Mouse (Mus musculus): ENCODE data around the gene Slc34a3.

Gene Slc34a3

DNA sequence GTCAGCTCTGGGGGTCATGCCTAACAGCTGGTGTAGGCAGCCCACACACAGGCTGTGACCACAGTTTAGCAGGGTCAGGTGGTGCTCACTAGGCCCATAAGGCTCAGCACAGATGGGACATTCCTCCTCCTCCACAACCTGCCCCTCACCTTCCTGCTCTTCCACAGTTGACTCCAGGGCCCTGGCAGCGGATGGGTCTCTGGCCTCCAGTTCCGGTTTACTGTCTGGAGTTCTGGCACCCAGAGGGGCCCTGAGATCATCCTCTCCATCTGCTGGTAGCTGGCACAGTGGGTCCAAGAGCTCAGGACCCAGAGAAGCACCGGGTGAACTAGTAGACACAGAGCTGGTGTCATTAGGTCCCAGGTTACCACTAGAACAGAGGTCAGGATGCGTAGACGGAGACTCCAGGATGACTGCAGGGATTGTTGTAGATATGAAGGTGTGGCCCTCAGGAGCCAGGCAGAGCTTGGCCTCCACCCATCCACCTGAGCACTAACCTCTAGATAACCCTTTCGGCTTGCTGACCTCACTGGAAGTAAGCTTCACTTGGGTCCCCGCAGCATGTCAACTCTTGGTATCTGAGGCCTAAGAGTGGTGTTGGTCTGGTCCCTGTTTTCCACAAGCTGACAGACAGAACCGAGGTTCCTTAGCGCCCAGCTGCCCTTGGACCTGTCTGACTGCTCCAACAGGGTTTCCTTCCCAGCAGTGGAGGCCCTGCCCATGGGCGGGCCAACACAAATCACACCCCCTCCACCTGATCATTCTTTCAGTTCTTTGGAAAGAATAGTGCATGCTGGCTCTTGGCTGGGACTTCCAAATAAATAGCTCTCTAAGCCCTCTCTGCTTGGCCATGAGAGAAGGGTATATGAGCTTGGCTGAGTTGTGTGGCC, 12.3 kb upstream of the Slc34a3 start, which contains the start of gene AL732309.1:
AL732309.1 (minus strand) TSS at position 681 of the 890 bp plus-strand sequence.
- DNase-seq = no peak

DNA sequence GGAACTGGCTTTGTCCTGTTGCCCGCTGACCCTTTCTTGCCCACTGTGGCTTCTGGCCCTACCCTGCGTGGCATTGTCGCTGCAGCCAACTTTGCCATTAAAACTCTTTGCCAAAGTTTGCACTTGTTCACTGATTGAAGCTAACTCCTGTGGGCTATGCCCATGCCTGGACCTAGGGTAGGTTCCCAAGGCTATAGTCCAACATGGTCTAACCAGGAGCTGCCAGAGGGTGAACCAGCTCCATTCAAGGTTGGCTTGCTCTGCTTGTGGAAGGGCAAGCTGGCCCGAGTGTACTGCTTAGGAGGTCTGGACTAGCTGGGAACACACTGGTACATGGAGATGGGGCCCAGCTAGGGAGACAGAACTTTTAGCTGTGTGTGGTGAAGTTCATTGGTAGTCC, 10.0 kb upstream of the Slc34a3 start:
- no peak for DNase-seq

DNA sequence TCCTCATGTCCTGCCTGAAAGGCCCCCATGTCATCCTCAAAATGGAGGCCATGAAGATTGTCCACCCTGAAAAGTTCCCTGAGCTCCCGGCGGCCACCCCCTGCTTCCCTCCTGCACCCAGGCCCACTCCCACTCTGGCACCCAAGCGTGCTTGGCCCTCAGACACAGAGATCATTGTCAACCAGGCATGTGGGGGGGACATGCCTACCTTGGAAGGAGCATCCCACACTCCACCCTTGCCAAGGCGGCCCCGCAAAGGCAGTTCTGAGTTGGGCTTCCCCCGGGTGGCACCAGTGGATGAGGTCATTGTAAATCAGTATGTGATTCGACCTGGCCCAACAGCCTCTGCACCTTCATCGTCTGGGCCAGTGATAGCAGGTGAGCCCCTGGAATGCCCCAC, 9.2 kb upstream of the Slc34a3 start:
- no peak for DNase-seq

DNA sequence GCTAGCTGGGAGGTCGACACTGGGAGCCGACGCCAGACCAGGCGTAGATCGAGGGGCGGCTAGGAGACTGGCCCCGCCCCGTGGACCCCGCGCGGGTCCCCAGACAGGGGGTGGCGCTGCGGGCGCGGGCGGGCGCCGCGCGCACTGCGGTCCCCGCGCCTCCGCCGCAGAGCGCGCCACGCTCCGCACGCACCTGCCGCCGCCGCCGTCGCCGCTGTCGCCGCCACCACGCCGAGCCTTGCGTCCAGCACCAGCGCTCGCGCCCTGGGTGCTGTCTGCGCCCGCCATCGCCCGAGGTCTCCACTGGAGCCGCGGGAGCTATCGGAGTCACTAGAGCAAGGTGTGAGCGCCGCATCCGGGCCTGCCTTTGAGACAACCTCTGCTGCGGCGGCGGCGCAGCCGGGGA, 7.9 kb upstream of the Slc34a3 start, which contains the start of the genes Rnf208 and Cysrt1:
Rnf208 (plus strand) TSS at position 155 of the 406 bp plus-strand sequence.
Cysrt1 (minus strand) TSS at position 352 of the 406 bp plus-strand sequence.
- DNase-seq = peak; percentile 56

DNA sequence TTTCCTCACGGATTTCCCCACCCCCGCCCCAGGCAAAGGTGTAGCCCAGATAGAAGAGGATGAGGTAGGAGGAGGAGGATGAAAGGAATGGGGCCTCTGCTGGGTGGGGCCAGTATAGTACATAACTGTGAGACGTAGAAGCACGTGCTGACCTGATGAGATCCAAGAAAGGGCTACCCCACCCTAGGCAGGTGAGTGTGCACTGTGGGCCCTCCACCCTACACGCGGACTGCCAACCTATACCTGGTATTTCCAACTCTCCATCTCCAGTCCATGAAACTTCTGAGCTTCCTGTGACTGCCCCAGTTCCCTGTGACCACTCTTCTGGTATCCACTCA, 7.2 kb upstream of the Slc34a3 start:
- no peak for DNase-seq

DNA sequence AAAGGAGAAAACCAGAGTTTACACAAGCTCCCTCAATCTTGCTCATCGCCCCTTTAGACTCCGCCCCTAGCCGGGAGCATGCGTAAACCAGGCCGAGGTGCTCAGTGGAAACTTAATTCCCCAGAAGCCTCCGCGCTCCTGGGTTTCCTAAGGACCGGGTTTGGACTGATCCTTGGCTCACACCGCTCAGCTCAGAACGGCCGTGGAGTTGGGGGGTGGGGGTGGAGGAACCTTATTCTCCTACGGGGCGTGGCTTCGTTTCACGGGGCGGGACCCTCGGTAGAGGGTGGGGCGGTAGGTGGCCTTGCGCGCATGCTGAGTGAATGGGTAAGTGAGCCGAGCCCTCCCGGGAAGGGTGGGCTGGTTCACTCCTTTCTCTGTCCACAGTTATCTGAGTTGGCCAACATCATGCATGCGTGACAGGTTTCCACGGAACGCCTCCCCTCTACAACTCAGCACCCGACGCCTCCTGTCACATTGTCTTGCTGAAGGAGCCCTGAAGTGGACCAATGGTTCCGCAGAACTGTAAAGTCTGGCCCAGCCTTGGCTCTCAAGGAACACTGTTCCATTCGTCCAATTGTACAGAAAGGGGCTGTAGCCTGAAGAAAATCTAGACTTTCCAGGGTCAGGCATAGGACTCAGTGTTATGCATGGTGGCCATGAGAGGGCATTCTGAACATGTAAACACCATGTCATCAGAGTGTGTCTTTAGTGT, 6.7 kb upstream of the Slc34a3 start:
- DNase-seq = peak; percentile 89

DNA sequence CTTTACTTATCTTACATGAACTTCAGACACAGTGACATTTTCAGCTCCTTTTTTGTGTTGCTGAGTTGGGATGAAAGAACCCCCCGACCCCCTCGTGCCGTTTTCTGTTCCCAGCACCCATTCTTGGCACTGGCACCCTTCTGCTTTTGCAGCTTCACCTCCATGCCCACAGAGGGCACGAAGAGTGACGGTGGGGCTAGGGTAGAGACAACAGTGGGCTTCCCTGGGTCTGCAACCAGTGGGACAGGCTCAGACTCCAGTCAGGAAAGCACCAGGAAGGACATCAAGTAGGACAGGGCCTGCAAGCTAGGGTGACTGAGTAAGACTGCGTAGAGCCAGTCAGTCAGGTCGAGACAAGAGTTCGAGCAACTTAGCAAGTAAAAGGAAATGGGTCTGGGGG, 6.1 kb upstream of the Slc34a3 start:
- no peak for DNase-seq

DNA sequence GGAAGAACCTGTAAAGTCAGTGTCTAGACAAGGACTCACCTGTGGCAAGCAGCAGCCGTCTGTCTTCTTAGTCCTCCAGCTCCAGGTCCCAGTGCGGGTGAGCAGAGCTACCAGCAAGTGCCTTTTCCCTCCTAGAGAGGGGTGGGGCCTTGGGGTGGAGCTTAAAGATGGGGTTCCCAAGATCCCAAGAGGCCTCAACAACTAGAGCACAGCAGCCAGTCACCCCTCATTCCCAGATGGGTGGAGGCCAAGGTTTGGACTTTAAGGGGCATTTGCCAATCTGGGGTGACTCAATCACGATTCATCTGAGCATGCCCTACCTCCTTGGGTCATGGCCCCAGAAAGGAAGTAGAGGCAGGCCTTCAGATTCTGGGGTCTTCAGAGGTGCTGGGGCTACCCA, 5.6 kb upstream of the Slc34a3 start:
- no peak for DNase-seq

DNA sequence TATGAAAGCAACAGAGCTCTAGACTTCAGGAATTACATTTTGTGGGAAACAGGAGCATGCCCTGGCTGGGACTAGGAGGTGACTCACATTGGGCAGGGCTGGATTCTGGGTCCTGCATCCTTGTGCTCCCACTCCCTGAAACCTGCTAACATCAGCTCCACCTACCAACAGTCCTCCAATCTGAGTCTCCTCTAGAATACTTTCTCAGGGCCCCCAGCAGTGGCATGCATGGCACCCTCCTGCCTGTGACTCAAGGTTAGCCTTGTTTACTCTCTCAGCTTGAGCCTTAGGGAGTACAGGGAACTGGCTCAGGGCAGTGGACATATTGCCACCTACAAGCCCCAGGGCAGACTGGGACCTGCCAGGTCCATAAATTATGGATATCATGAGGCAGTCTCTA, 3.9 kb upstream of the Slc34a3 start:
- no peak for DNase-seq

DNA sequence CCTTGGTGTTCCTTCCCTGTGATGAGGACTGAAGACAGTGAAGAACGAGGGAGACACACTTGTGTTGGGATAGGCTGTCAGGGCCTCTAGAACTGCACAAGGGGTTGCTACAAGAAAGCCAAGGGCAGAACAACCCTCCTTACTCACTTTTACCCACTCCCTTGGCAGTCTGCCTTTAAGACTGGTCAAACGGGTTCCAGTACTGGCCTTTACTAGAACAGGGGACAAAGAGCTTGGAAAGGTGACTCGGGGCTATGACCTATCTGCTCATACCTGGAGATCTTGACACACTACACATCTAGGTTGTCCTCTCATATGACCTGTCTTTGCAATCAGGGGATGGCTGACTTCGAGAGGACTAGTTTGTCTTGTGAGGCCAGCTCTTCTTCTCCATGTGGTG, 3.4 kb upstream of the Slc34a3 start:
- DNase-seq = no peak

DNA sequence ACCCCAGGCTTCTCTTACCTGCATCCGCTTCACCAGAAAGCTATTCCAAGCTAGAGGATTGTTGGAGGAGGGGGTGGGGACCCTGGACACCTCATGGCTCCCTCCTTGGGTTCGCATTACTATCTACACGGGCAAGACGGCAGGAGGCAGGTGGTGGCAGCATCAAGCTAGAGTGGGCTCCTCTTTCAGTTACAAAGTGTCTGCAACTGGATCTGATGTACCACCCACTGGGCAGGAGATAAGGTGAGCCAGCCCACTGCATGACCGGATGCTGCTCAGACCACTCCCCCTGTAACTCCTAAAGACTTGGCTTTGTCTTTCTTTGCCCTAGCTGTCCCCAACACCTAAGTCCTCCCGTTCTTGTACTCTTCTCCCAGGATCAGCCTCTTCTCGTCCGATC, 2.5 kb upstream of the Slc34a3 start, which contains the start of gene Rnf224:
Rnf224 (minus strand) TSS at position 174 of the 400 bp plus-strand sequence.
- DNase-seq = no peak

DNA sequence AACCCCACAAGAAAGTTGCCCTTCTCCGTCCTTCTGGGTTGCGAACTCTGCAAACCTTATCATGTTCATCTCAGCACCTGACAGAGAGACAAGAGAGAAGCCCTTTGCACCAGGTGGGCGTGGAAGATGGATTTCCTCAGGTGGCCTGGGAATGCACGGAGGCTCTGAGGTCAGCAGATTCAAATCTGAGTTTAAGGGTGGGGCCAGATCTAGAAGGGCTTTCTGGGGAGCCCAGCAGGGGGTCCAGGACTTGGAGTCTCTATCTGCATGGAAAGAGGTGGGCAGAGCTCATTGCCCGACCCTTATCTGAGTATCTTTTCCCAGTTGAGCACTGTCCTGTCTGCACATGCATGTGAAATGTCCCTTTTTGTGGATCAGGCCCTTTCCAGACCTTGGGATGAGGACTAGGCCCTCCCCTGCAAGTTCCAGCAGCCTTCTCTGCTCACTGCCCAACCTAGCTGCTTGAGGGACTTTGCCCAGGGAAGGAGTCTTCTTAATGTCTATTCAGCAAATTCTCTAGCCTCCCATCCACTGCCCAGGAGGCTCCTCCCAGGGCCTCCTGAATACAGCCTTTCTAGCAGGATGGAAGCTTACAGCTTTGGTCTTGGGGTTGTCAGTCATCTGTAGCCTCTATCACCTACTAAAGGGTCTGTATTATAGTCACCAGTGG, 522 bp upstream of the Slc34a3 start:
- no peak for DNase-seq

DNA sequence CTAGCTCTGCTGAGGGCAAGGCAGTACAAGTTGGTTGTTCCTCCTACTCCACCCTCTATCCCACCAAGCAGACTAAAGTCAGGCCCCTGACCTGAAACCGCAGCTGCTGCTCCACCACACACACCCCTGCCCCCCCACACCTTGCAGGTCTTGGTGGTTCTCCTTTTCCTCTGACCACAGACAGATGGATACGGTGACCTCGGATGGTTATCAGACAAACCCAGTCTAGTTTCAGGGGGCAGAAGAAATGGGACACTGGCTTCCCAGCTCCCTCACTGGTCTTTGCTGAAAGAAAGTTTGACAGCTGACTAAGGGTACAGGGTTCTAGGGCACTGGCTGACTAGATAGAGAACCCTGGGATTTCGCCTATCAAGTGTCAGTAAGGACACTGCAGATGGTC, 743 bp downstream of the Slc34a3 start:
- DNase-seq = no peak

DNA sequence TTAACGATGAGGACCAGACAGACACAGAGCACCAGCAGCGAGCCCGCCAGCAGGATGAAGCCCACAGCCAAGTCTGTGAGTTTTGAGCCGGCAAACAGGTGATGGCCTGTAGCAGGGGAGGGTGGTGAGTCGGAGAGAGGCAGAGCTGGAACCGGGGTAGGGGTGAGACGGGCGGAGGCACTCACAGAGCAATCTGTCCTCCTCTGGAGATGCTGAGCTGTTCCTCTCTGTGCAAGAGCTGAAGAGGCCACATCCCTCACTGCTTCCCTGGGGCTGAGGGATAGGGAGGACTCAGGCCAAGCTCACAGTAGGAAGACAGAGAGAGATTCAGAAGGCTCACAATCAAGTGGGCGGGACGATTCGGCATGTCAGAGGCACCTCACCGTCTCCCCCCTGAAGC, 3.1 kb downstream of the Slc34a3 start:
- no peak for DNase-seq

DNA sequence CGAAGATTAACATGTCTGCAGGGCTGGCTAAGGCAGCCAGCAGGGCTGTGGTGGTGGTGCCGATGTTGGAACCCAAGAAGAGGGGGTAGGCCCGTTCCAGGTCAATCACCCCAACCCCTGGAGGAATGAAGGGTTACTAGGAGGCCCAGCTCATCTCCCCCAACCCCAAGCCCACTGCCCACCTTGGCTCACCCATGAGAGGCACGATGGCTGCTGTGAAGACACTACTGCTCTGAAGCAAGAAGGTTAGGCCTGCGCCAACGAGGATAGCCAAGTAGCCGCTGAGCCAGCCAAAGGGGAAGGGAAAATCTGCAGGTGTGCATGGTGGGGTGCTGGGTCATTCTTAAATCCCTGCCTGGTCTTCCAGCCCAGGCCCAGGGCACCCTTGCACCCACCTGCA, 3.6 kb downstream of the Slc34a3 start:
- DNase-seq = no peak

DNA sequence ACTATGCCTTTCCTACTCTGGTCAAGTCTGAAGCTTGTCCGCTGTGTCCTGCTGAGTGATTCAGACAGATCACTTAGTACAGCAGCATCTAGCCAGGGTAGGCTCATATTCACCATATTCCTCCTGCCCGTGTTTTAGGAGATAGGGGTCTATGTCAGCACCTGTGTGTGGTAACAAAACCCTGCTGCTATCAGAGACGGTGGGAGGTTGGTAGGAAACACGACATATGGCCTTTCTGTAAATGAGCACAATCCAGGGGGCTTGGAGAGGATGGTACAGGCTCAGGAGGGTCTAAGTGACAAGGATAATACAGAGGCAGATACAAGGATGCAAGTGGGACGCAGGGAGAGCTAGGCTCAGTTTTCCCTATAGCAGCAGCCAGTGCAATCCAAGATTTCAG, 4.6 kb downstream of the Slc34a3 start:
- DNase-seq = no peak

DNA sequence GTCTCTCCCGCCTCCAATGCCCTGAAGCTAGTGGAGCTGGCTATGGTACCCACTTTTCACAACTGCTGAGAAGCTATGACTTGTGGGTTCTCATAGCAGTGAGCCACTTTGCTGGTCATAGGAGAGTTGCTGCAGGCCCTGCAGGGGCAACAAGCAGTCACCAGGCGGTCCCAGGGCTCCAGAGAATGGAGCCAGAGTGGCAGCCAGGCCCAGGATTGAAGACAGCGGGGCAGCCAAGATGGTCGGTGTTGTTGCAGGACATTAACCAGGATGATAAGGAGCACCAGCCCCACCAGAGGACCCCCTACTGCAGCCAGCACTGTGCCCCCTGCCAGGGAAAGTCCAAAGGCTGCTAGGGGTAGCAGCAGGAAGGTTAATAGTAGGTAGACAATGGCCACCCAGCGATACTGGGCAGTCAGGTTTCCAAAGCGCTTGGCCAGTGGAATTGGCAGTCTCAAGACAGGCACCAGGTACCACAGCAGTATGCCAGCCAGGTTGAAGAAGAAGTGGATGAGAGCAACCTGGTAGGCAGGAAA, 5.1 kb downstream of the Slc34a3 start:
- DNase-seq = no peak

DNA sequence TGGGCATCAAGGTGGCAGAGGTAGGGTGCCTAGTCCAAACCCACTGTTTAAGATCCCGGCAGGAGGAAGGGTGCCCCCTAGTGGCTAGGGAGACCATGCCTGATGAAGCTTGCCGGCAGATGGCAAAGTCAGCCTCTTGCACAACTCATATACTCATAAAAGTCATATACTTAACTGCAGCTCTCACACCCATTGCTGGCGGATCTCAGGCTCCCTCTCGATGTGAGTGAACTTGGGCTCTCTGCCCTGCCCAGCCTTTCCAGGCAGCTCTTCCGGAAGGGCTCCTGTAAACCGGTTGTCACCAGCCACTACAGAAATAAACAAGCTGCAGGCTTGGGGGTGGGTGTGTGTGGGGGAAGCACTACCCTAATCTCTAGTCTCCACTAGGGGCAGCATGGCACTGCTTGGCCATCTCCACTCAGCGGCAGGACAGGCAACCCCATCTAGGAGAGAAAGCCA, 5.7 kb downstream of the Slc34a3 start:
- peak; percentile 90 for DNase-seq

DNA sequence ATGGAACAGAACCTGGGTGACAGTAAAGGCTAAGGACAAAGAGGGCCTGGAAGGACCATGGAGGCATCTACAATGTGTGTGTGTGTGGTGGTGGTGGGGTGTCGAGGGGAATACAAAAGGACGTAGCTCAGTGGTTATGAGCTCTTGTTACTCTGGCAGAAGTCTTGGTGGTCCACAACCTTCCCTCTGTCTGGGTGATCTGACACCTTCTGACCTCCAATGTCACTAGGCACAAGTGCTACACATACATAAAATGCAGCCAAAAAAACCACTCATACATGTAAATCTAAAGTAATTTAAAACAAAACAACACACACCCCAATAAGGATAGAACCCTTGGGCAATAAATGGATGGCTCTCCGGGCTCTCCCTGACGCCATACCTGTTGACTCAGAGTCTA, 6.8 kb downstream of the Slc34a3 start:
- no peak for DNase-seq

DNA sequence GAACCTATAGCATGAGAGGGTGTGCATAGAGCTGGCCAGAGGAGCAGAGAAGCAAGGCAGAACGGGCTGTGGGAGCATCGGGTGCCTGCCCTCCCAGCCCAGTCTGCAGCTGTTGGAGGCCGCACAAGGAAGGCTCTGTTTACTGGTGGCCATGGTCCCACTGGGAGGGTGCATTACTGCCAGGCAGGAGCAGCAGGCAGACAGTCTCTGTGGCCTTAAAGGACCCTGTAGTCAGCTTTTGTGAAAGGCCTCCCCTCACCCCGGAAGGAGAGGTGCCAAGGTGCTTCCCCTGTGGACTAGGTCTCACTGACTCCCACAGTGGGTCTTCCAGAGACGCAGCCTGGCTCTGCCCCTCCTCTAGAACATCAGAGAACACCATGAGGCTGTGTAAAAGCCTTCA, 7.3 kb downstream of the Slc34a3 start:
- DNase-seq = no peak

DNA sequence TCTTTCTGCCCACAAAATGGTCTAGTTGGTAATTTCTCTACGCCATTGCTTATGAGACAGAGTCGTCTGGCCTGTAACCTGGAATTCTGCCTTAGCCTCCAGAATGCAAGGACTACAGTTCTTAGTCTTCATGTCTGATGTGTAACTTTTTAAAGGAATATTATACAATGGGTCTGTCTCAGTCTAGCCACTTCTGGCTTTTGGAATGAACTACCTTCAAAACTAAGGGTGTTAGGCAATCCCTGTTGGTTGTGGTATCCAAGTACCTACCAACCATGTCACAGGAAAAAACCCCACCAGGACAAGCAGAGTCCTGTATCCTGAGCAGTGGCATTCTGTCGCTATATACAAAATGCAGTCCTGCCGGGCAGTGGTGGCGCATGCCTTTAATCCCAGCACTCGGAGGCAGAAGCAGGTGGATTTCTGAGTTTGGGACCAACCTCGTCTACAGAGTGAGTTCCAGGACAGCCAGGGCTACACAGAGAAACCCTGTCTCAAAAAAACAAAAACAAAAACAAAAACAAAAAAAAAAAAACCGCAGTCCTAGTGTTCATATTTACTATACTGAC, 8.3 kb downstream of the Slc34a3 start:
- no peak for DNase-seq

All from embryo, embryonic 11 days (tissue).